Mouse (Mus musculus) R1 (cell line): ENCODE measurements around the gene Rab11fip4.
"Not testable (repeated sequence)": the region's sequence is repeated elsewhere in the genome, so short reads cannot be mapped to it uniquely, and the experiment has no call there.

Source experiments
- DNase-seq: peaks from one replicate; pipeline ENCODE4 v3.0.0-alpha.2; 2018; ENCODE audit warnings: low read depth, low spot score

Gene Rab11fip4

GRCm38 (mm10) chr11:79677402-79677801 is 86.4 kb downstream of the Rab11fip4 start:
- DNase-seq: no peak

DNA sequence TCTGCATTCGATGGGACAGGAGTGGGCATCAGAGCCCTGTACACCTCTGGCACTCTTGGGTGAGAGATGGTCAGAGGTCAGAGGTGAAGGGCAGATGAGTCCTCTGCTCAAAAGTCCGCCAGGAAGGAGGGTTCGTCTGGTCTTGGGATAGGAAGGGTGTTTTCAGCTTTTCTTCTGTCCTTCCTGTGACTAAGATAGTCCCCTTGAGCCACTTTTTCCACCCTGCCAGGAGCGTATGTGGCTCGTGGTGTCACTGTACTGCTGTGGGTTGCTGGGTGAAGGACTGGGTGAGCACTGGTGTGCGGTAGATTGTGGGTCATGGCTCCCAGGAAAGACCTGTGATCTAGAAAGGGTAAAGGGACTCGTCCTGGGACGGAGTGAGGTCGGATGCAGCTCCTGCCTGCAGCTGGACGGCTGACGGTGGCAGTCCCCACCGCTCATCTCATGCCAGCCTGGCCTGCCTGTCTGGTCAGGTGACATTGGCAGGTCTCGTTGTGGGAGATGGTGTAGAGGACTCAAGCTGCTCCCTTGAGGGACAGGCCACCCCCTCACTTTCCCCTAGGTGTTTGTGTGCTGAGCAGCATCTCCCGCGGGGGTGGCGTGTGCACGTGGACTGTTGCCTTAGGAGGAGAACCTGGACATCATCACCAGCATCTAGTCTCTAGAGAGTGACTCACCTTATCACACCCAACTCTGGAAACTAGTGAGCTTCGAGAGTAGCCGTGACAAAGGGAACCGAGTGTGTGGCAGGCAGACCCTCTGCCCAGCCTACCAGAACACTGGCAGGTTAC is 87.5 kb downstream of the Rab11fip4 start:
- DNase-seq: no peak

DNA sequence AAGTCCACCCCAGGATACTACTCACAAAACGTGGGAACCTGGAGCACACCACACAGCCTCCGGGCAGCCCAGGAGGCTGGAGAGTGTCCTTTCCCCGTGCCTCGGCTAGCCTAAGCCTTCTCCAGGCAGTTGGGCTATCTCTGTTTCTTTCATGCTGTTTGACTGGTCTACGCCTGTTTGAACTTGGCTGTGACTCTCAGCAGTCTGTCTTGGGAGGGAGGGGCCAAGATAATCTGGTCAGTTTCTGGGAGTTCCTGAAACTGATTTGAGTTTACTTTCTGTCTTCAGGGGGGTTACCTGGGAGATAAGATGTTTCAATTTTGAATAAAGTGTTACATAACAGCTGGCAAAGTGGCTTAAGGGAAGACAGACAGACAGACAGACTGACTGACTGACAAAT is 88.9 kb downstream of the Rab11fip4 start:
- peak; percentile 44 for DNase-seq

DNA sequence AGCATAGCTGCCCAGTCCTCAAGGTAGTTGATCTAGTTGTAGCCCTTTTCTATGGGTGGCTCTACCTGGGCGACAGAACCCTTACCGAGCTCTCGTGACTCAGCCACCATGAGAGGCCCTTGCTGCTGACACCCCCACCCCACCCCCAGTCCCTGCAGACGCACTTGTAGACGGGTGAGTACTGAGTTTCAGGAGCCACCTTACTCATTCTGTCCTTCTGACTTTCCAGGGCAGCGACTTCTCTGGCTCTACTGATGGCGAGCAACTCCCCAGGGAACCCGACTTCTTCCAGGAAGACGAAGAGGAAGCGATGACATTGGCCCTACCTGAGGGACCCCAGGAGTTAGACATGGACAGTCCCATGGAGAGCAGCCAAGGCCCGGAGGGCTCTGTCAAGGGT is 89.5 kb downstream of the Rab11fip4 start:
- no peak for DNase-seq

- no peak for DNase-seq
Observed at GRCm38 (mm10) chr11:79681182-79681581, 90.2 kb downstream of the Rab11fip4 start.

GRCm38 (mm10) chr11:79681798-79682197 is 90.8 kb downstream of the Rab11fip4 start:
- no peak for DNase-seq

- no peak for DNase-seq
Observed at GRCm38 (mm10) chr11:79685109-79685508, 94.1 kb downstream of the Rab11fip4 start.

DNA sequence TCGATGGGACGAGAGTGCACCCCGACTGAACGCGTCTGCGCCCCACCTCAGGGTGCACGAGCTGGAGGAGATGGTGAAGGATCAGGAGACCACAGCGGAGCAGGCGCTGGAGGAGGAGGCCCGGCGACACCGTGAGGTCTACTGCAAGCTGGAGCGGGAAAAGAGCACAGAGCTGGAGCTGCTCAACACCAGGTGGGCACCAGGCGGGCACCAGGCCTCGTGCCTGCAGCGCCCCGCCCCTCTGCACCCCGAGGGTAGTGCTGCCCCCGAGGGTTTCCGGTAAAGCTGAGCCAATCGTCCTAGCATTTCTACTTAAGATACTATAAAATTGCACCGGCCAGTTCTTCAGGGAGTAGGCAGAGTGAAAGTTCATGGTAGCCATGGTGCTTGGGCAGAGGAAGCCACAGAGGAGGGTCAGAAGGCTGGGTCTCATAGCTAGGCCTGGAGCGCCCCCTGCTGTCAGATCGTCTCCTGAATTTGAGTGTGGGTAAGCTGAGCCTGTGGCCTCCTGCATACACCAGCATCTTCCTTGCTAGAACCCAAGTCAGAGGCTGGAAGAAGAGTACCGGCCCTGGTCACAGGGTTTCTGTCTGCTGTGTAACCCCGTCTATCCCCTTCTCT is 95.6 kb downstream of the Rab11fip4 start:
- peak; percentile 88 for DNase-seq

- peak; percentile 64 for DNase-seq
Observed at GRCm38 (mm10) chr11:79689916-79690315, 98.9 kb downstream of the Rab11fip4 start.

GRCm38 (mm10) chr11:79691513-79691912 is 100.5 kb downstream of the Rab11fip4 start:
- DNase-seq: no peak

- no peak for DNase-seq
Observed at GRCm38 (mm10) chr11:79696390-79697307, 105.6 kb downstream of the Rab11fip4 start.

GRCm38 (mm10) chr11:79698071-79698470 is 107.1 kb downstream of the Rab11fip4 start:
- no peak for DNase-seq

DNA sequence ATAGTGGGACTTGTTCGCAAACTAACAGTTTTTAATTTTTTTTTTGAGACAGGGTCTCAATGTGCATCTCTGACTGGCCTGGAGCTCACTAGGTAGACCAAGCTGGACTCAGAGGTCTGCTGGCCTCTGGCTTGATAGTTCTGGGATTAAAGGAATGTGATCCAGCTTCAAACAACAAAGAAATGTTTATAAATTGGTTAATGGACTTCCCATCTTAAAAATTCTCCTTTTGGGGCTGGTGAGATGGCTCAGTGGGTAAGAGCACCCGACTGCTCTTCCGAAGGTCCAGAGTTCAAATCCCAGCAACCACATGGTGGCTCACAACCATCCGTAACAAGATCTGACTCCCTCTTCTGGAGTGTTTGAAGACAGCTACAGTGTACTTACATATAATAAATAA is 107.5 kb downstream of the Rab11fip4 start:
- not testable (repeated sequence) for DNase-seq

DNA sequence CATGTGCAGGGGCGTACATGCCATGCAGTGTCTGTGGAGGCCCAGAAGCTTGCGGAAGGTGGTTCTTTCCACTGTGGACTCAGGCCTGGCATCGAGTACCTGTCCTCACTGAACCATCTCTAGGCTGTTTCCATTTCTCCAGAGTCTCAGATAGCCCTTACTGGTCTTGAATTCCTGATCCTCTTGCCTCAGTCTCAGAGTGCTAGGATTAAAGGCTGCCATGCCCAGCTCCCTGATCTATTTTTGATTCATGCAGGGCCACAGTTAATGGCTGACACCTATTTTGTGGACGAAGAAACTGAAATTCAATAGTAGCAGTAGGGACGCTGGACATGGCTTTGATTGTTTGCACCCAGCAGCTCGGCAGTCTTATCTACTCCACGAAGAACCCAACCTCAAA is 110.5 kb downstream of the Rab11fip4 start:
- DNase-seq: no peak

- no peak for DNase-seq
Observed at GRCm38 (mm10) chr11:79702092-79702491, 111.1 kb downstream of the Rab11fip4 start.

DNA sequence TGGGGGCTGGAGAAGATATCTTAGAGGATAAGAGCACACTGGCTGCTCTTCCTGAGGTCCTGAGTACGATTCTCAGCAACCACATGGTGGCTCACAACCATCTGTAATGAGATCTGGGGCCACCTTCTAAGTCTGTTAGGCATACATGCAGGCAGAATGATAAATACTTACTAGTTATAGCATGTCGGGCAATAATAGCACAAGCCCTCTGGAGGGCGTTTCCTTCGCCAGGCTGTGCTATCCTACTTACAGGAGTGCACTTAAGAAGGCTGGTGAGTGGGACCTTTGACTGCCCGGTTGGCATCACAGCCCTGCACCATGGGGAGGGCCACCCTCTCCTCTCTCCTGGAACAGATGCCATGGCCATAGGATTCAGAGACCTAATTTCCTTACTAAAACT is 112.4 kb downstream of the Rab11fip4 start:
- DNase-seq: peak; percentile 71

DNA sequence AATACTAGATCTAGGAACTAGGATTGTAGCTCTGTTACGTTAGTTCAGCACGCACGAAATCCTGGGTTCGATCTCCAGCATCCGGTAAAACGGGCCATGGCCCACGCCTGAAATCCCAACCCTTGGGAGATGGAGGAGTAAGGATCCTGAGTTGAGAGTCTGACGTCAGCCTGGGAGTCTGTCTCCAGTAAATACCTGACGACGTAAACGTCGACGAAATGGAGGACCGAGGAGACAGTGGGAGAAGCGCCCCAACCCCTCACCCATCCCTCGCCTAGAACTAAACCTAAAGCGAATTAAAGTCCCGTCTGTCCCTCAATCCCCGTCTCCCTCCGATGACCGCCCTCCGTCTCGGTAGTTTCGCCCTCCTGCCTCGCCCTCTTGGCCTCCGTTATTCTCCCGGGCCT is 112.9 kb downstream of the Rab11fip4 start:
- DNase-seq: peak; percentile 89

GRCm38 (mm10) chr11:79704318-79705150 is 113.5 kb downstream of the Rab11fip4 start:
- DNase-seq: peak; percentile 94

DNA sequence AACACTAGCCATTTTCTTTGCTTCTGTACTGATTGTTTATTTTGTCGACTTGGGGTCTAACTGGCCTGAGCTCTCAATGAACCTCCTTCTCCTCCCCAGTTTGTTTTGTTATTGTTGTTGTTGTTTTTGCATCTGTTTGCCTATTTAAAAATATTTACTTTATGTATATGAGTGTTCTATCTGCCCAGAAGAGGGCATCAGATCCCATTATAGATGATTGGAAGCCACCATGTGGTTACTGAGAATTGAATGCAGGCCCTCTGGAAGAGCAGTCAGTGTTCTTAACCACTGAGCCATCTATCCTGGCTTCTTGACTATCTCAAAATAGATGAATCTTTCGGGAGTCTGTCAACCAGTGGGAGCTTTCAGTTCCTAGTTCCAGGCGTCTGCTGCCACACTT is 116.1 kb downstream of the Rab11fip4 start:
- DNase-seq: no peak

DNA sequence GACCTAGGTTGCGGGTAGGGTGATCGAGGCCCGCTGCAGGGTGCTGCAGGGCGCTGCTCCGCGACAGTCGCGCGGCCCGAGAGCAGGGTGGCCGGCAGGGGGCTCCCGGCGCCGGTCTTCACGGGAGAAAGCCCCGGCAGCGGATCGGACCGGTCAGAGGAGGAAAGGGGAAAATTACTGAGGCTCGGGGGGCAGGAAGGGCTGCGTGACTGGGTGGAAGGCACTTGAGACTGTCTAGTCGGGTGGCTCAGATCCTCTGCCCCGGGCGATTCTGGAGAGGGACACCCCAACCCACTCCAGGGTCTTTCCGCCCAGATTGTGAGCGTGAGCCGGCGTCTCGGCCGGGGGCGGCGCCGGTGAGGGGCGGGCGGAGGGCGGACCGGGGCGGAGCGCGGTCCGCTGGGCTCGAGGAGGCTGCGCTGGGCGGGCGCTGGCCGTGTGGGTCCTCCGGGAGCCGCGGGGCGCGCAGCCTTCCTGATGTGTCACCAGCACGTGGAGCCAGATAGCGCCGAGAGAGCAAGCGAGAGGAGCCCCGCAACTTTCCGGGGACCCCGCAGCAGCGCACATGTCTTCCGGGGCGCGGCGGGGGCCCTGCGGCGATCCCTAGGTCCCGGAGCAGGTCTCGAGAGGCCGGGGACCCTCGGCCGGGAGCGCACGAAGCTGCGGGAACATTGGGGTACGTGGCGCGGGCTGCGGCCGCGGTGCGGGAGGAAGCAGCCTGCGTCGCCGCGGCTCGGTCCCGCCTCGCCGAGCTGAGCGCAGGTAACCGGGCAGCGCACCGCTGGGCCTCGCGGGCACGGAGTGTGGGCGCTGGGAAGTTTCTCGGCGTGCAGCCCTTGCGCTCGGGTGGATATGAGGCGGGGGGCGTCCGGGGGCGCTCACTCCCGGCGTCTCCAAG is 120.1 kb downstream of the Rab11fip4 start:
- DNase-seq: peak; percentile 74
